Mouse (Mus musculus): ENCODE data around the gene Kcnk3.

DNA sequence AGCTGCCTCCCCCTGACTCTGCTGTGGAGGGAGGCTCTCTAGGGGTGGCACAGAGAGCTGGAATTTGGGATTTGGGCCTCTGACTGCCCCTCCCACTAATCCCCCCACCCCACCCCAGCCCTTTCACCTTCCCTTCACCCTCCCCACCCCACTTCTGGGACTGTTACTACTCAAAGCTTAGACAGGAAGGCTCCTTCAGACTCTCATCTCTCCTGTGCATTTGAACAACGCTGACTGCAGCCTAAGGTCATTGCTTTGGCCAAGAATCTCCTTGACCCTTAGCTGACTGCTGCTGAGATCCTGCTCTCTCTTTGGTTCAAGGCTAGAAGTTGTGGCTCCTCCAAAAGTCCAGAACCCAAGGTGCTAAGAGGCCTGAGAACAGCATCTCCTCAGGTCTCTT, 23.1 kb downstream of the Kcnk3 start:
- TF ChIP-seq TAL1 (IDR thresholded peaks at IDR 0.05; ENCODE audit: low read length) (no peak), GATA1 (IDR thresholded peaks at IDR 0.05; ENCODE audit: low read length) (no peak)
